Mouse (Mus musculus): Measurements from ENCODE around the gene Aff1.

Gene Aff1

DNA sequence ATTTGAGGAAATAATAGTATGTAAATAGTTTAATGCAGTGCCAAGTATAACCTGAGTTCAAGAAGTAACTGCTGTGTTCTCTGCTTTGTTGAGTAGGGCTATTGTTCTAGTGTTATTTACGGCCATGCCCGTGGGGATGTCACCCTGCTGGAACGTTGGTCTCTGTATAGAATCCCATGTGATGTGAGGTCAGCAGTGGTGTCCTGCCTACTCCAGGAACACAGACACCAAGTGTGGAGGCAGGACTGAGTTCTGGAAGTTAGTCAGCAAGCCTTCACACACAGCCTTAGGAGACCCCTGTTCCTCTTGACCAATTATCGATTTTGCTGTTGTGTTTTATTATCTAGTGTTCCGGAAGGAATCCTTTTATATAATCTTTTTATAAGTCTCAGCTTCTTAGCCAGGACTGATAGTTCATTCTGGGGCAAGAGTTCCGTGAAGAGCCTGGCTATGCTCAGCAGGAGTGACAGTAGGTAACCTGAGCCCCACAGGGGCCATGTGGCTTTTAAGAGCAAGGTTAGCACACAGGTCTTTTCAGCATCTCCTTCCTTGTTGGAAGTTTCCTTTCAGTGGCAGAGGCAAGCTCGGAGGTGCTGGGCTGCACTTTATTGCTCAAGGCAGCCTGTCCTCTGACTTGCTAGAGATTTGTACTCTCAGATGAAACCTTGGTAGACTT is 115.6 kb downstream of the Aff1 start:
- DNase-seq = no peak

DNA sequence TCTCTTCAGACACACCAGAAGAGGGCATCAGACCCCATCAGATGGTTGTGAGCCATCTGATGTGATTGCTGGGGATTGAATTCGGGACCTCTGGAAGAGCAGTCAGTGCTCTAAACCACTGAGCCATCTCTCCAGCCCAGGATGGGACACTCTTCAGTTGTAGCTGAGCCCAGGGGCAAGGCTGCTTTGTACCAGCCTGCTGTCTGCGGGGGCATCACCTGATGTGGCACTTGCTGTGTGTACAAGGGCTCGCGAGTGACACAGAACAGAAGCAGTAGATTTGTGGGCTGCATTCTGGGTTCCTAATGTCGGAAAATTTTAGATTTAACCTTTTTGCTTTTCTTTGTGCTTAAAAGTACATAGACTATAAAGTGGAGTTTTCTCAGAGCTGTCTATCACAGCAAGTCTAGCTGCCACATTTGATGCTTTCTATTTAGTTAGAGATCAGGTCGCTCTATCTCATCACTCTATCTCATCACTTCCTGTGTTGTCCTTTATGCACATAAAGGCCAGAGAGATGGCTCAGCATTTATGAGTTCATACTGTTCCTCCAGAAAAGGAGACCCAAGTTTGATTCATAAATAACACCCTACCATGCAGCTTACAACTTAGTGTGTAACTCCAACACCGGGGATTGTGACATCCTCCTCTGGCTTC is 117.6 kb downstream of the Aff1 start:
- no peak for DNase-seq

DNA sequence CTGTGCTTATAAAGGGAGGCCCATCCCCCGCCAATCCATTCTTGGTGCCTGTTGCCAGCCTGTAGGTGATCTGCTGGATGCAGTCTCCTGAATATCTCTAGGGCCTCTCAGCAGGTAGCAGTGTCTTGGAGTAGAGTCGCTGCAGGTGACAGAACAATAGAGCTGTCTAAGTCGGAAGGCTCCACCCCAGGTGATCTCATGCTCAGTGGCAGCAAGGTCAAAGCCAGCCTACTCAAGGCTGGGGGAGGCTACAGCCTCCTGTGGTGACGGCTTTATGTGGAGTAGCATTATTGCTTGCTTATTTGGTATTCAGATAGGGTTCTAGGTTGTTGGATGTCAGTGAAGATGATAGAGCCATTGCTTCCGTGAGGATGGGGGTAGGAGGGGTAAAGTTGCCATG is 121.1 kb downstream of the Aff1 start:
- DNase-seq = no peak

DNA sequence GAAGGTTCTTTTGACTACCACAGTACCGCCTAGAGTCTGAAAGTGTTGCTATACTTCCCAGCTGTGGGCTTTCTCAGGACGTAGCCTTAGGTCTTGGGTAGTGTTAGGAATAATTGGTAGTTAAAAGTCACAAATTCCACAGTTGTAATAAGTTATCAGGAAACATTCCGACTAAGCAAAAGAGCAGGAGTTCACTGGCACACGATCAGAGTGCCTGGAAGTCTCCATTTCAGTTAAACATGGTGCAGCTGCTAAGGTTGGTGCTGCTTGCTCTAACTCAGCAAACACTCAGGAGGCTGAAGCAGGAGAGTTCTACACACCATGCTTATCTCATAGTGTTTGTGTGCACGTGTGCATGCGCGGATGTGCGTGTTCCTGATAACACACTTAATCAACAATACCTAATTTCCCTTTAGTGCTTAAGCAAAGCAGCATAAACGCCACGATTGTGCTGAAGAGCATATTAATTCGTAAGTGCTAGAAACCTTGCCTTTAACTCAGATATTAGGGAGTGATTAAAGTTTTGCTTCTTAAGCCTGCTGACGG is 121.9 kb downstream of the Aff1 start:
- no peak for DNase-seq

DNA sequence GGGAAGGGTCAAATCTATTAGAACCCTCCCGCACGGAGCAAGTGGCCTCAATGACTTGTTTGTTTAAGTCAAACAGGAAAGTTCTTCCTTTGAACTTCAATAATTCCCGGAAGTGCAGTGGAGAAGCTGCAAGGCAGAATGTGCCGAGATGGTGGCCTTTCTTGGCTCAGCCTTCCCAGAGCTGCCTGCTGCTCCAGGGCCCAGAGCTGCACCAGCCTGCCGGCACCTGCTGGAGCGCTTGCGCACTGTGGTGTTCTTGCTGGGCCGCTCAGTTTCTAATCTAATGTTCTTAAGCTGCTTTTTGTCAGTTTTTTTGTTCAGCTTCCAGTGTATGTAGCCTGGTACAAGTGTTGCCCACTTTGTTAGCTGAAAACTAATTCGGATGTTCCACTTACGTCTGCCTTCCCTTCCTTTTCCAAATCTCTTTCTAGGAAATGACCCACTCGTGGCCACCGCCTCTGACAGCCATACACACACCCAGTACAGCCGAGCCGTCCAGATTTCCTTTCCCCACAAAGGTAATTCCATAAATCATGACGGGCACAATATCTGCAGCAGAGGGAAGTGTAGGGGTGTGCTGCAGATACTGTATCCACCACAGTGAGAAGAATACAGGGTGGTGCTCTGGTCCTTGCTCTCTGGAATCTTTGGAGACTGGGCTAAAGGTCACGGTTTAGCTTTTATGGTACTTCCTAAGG is 122.5 kb downstream of the Aff1 start:
- no peak for DNase-seq

DNA sequence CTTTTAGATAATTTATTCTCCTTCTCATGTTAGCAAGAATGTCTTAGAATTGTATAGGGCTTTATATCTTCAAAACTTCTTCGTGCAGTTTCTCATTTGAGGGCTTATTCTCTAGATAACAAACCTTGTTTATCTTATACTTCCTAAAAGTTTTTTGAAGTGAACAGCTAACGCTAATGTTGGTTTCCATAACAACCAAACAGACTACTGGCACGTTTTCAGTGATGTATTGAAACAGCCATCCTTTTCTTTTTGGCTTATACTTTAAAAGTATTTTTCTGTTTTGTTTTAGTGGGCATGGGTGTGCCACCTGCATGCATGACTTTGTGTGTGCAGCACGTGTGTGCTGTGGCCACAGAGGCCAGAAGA is 123.1 kb downstream of the Aff1 start:
- no peak for DNase-seq

DNA sequence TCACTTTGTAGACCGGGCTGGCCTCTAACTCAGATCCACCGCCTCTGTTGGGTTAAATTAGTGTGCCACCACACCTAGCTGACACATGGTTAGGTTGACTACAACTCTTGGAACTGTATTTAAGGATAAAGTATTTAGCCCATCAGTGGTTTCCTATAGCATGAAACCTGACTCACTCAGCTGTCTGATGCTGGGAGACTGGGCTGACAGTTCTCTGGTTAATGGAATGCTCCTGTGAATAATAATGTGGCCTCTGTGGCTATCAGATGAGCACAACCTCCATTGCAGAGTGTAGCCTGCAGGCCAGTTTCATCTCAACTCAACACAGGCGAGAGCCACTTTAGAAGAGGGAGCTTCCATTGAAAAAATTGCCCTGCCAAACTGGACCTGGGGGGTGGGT is 124.5 kb downstream of the Aff1 start:
- no peak for DNase-seq

DNA sequence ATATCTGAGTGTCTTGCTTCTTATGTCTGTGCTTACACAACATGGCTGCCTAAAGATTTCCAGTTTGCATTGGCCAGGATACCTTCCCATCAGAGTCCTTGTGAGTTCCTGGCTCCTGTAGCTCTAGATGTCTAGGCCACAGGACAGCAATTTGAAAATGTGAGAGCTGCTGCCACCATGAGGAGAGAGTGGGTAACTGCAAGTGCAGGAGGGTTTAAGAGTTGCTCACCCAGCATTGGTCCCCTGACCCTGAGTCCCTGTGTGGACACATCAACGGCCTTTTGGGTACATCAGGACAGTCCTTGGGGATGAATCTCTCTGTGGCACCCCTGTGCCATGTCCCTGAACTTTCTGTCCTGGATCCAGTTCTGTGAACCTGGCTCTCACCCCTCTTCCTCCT is 125.6 kb downstream of the Aff1 start:
- peak; percentile 58 to 72 for DNase-seq

DNA sequence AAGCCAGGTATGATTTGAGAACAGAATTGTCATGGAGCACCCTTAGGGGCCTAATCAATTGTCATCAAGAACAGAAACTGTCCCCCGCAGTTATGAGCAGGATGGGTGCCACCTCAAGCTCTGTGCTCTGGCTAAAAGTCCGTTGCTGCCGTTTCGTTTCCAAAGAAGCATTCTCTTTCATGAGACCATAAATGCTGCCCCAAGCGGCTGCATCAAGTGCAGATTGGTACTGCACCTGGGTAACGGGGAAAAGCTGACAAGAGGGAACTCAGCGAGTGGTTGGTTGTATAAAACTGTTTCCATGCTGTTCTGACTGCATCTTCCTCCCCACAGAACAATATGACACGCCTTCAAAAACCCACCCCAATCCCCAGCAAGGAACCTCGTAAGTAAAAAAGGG is 126.4 kb downstream of the Aff1 start:
- DNase-seq = no peak

DNA sequence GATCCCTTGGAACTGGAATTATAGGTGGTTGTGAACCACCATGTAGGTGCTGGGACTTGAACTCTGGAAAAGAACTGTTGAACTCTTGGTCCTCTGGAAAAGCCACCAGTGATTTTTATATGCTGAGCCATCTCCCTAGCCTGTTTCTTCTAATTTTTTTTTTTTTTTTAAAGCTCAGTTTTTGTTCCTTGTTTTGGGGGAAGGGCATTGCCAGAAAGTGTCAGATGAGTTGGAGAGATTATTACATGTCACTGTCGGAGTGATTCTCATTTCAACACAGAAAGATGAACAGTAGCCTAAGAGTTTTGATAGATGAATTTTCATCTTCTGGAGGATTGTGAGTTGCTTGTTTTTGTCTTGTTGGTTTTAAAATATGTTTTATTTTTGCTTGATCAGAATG is 127.5 kb downstream of the Aff1 start:
- DNase-seq = no peak

DNA sequence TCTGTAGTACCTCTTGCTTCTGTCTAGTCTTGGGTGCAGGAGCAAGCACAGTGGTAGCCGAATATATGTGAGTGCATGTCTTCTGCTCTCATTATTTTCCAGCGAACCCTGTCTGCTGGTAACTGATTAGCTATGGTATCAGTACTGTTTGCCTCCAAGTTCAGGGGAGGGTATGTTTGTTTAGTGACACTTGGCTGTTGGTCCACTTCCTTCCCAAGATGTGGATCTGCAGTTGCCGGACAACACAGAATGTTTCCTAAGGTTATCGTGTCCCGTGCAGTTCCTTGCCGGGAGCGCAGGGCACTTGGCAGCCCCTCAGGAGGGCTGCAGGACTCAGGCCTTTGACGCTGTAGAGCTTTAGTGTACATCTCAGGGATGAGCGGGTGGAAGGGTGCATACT is 128.9 kb downstream of the Aff1 start:
- no peak for DNase-seq

DNA sequence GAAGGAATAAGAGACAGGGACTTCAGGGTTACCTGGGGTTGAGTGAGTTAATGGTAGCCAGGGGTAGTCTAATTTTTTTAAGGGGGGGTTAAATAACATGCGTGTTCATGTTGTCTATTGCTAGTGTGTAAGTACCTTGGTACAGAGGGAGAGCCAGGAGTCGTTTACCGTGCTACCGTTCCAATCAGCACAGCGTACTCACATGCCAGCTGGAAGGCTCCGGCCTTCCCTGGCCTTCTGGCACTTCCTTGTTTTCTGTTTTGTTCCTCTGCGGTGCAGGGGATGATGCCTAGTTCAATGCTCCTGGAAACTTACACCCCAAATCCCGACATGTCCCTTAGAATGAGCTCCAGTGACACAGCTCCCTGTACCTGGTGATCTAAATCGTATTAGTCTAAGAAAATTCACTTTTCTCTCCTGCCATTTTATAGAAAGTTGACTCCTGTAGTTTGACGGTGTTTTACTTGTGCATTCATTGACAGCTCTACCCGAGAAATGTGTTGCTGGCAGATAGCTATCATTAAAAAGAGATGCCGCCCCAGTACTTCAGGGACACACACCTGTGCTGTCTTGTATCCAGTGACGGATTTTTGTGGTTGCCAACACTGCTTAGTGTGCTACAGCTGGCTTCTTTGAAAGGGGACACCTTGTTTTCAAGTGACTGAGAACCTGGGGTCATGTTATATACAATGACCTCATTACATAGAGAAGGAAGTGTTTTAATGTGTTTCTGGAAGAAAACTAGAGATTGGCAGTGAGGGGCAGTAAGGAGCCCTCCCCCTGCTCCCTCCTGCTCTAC is 129.5 kb downstream of the Aff1 start:
- DNase-seq = no peak

DNA sequence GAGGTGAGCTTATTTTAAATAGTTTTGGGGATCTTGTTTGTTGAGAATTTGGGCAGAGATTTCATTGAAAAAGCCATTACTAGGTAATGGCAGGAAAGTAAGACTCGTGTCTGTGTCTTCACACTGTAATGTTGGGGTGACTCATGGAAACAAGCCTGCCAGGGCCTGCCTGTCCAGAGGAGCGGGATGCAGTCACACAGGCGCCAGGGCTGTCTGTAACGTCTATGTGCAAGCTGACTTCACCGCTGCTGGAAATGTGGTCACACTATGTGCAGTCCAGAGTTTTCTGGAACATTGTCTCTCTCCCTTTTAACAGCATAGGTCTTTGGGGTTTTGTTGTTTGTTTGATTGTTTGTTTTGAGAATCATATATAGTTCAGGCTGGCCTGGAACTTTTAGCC is 130.8 kb downstream of the Aff1 start:
- DNase-seq = no peak

DNA sequence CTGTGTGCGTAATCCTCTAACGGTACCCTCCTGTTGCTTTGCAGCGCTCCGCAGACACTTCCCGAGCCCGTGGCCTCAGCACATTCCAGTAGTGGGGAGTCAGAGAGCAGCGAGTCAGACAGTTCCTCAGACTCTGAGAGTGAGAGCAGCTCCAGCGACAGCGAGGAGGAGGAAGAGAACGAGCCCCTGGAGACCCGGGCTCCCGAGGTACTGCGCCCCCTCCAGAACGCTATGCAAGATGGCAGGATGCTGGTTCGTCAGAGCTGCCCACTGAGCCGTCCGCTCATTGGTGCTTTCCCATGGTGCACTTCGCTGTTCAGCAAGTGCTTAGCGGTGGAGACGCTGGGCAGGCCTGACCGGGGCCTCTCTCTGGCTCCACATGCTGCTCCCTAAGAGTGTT is 136.1 kb downstream of the Aff1 start:
- DNase-seq = no peak

DNA sequence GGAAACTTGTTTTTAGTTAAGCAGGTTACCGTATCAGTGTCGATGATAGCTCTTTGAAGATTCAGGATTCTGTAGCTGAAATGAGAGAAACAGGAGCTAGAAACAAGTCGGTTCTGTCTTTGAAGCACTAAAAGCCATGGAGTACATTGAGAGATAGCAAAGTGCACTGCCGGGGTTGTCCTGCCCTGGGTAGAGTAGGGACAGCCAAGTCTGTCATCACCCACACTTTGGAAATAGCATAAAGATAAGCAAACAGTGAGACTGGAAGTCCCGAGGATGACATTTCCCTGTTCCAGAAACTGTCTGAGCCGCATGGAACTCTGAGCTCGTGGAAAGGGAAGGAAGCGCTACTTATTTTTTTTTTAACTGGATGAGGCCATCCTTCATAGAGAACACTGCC is 136.6 kb downstream of the Aff1 start:
- no peak for DNase-seq

DNA sequence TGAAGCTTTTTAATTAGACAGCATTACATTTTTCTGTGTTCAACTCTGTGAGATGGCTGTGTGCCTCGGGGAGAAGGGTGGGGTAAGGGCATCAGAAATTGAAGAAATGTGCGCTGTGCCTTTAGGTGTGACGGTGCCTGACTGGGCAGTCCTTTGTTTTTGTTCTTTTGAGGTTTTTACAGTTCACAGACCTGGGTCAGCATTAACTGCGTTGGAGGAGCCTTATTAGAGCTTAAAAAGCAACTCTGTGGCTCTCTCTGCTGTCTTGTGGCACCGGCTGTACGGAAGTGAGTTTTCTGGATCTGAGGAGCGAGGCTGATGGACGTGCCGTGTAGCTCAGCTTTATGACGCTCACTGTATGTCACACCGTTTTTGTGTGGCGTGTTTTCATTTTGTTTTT is 137.0 kb downstream of the Aff1 start:
- no peak for DNase-seq

DNA sequence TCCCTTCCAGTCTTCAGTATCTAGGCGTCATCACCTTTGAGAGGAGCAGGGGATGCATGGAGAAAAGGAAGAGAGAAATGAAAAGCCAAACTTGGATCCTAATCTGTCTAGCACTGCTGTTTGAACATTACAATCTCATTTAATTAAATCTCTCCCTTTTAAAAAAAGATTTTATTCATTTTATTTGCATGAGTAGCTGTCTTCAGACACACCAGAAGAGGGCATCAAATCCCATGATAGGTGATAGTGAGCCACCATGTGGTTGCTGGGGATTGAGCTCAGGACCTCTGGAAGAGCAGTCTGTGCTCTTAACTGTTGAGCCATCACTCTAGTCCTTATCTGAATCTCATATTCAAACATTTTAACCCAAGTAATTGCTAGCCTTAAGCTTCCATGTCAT is 138.7 kb downstream of the Aff1 start:
- no peak for DNase-seq

DNA sequence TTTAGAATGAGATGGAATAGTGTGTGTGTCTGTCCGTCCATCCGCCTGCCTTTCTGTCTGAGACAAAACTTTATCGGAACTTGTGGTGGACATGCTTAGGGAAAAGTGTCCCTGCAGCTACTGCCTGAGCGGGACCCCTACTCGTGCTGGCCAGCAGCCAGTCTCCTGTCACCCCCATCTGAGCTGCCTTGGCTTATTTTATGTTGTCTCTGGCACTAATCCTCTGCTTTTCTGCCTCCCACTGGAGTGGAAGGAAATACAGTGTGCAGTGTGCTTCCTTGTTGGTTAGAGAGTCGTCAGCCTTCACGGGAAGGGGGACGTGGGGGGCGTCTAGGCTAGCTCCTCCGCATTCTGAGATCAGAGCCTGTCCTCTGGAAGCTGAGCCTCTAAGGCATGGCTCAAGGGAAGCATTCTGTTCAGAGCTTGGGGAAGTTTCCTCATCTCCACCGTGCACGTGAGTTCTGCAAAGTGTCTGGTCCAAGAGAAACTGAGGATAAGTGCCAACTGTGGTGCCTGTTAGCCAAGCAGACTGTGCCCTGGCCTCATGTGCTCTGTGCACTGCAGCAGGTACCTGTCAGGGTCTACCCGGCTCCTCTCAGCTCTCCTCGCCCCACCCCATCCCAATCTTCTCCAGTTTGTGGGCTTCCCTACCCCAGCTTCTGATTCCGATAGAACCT is 143.4 kb downstream of the Aff1 start:
- DNase-seq = no peak

DNA sequence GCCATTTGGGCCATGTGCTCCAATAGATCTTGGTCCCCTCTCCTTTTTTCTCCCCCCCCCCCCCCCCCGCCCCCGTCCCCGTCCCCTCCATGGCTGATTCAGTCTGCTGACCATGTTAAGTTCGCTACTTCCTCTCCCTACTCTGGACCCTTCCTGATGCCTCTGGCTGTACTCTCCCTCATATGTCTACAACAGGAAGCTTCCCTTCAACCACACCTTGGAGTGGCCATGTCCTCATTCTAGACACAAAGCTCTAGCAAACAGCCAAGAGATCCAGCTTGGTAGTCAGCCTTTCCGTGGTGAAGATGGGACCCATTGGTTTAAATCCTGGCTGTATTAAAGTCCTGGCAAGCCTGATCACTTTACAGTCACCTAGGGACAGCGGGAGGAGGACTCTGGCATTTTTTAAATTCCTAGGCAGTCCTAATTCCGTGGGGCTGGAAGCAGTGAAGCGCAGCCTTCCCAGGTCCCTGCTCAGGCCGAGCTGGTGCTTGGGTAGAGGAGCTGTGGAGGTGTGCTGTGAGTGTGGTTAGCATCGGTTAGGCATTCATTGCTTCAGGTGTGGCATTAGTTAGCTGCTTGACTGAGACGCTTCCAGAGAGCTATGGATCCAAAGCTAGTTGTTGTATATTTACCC is 144.1 kb downstream of the Aff1 start:
- DNase-seq = no peak

DNA sequence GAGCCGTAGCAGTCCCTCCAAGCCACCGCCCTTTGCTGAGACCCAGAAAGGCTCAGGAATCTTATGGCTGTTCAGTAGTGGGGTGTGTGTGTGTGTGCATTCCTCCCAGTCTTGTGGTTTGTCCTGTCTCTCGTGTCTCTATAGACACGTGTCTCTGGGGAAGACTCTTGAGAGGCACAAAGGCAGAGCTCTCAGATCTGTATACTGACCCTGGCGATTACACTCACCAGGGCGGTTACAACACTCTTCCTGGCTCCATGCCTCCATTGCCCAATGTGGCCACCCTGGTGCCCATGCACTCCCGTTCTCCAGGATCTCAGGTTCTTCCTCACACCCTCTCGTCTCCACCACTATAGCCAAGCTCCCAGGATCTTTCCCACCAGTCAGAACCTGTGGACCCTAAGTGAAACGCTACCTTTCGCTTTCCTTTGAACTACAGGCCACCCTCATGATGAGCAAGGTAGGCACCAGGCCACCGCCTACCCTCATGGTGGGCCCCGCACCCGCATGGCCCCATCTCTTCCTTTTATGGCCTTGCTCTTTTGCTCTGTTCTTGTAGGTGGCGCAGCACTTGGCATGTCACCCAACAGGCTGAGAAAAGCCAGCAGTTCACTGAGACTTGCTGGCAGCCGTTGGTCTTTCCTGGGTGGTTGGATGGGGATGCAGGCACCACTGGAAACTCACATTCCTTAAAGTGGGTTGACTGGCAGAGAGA is 146.5 kb downstream of the Aff1 start:
- DNase-seq = no peak

DNA sequence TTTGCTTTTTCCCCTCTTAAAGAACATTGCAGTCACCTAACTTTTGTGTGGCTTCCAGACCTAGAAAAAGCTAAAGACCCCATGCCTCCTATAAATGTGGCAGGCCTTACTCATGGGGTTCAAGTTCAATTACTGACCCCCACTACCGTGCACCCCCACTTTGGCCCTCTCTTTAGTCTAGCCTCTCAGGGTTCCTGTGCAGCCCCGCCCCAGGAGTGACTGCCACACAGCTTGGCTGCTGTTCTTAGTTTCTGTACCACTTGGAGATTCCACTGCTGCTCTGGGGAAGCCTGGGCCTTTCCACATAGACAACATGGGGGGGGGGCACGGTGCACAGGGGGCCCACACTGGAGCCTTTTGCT is 147.1 kb downstream of the Aff1 start:
- DNase-seq = no peak

DNA sequence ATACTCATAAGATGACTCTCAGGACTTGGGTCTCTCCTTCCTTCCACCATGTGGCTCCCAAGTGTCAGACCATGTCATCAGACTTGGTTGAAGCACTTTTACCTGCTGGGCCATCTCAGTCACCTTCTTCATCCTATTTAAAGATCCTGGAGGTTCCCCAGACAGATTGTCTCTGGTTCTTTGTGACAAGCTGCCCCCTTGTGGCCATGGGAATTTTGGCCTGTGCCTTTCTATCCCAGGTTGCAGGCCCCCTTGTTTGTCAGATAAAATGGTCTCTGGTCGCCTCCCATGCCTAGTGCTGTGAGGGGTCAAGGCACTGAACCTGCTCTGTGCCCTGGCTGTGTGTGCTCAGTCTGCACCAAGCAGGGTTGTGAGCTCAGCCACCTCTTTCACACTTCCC is 151.8 kb downstream of the Aff1 start:
- peak in 1 of 2 experiments; percentile 43 for DNase-seq

Data from spleen, adult 18-20 months (tissue).